17 mouse cellular contexts compared by ENCODE assay signal in the genomic region with DNA sequence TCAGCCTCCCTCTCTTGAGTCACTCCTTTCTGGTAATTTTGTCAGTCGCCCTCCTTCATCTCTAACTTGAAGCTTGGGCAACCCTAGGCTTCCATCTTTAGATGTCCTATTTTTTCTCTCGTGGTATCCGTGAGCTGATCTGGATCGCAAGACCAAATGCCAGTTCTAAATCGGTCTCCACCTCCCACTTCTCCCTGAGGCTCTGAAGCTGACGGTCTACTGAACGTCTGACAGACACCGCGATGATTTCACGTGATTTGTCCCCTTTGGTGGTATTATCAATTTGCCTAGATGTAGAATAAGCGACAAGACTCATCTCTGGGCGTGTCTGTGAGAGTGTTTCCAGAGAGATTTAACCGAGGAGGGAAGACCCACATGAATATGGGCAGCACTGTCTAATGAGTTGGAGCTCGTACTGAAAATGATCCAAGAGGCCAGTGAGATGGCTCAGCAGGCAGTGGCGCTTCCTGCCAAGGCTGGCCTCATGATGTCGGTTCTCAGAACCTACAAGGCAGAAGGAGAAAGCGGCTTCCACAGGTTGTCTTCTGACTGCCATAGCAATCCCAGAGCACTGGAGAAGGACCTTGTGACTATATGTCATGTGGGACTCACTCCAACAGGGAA. TPM values are rescaled to one million over a fixed set of nuclear protein-coding genes. Genes with fewer than 3 reads are reported as not detected.
DNase-seq lines count a peak whose midpoint lies in the region; ATAC-seq and TF ChIP-seq lines count a peak whose summit lies in the region.
"Had no signal": no experiment of that assay in that cellular context is flagged by ENCODE, and none has a peak within 500 bp of the region (broad histone marks: within the 10 kb centered on the region; RNA-seq: fewer than 3 reads in every experiment).

No protein-coding gene starts in this region.

- no peak for TF ChIP-seq CTCF in cerebellum, adult 2 months (IDR thresholded peaks at IDR 0.05; ENCODE audit: borderline replicate concordance, insufficient read depth, low read depth, low read length)

- H3K4me3 ChIP-seq in cerebellum, adult 2 months (replicated peaks; ENCODE audit: insufficient read depth, low read depth, low read length), result no peak overlapping the region
- H3K4me3 ChIP-seq in midbrain, embryonic 11.5 days (ENCODE audit: low read depth, low read length), result no peak overlapping the region
- H3K4me3 ChIP-seq: embryonic facial prominence, embryonic 13.5 days; heart, embryonic 15.5 days; hindbrain, embryonic 15.5 days; limb, embryonic 10.5 days; myocyte had no signal

- H3K27me3 ChIP-seq in cerebellum, adult 2 months (ENCODE audit: control insufficient read depth, insufficient read depth, low read length), result no peaks in the 10 kb centered on the region
- no peaks in the 10 kb centered on the region for H3K27me3 ChIP-seq in midbrain, embryonic 11.5 days (ENCODE audit: control insufficient read depth, insufficient read depth, low read length)
- H3K27me3 ChIP-seq: embryonic facial prominence, embryonic 13.5 days; heart, embryonic 15.5 days; hindbrain, embryonic 15.5 days had no signal

- no peak overlapping the region for H3K9ac ChIP-seq in midbrain, embryonic 11.5 days (ENCODE audit: low read length)
- H3K9ac ChIP-seq: embryonic facial prominence, embryonic 13.5 days; heart, embryonic 15.5 days; hindbrain, embryonic 15.5 days; liver, embryonic 14.5 days had no signal

- no peak overlapping the region for H3K27ac ChIP-seq in cerebellum, adult 2 months (ENCODE audit: insufficient read depth, low read length)
- H3K27ac ChIP-seq in midbrain, embryonic 11.5 days (ENCODE audit: low read depth, low read length), result no peak overlapping the region
- H3K27ac ChIP-seq: embryonic facial prominence, embryonic 13.5 days; heart, embryonic 15.5 days; hindbrain, embryonic 15.5 days; limb, embryonic 10.5 days; liver, embryonic 14.5 days had no signal

- intact Hi-C loops in left cerebral cortex, postnatal 4 days (cut with DNase I), result no loop called here

- no peak for ATAC-seq in midbrain, embryonic 11.5 days (ENCODE audit: low FRiP score)

- H3K4me2 ChIP-seq in midbrain, embryonic 11.5 days, result no peak overlapping the region
- H3K4me2 ChIP-seq: embryonic facial prominence, embryonic 13.5 days; heart, embryonic 15.5 days; hindbrain, embryonic 15.5 days had no signal

- no peaks in the 10 kb centered on the region for H3K36me3 ChIP-seq in midbrain, embryonic 11.5 days (ENCODE audit: control insufficient read depth, insufficient read depth, low read length)
- H3K36me3 ChIP-seq: embryonic facial prominence, embryonic 13.5 days; heart, embryonic 15.5 days; hindbrain, embryonic 15.5 days; limb, embryonic 10.5 days had no signal

- DNase-seq in brain, adult 2 months (ENCODE audit: low read depth, low spot score), result peak; percentile 88
- DNase-seq in cerebellum, adult 2 months, result peak; percentile 65 to 76
- peak; percentile 15 to 19 for DNase-seq in frontal cortex, postnatal 14 days (ENCODE audit: low spot score in 2 of 2)
- peak; percentile 50 for DNase-seq in left cerebral cortex, postnatal 4 days
- no peak for DNase-seq in kidney, adult 11 months
- DNase-seq in thymus, postnatal 4 days, result no peak
- no peak for DNase-seq in adrenal gland, adult (ENCODE audit: inconsistent age in 2 of 2, low spot score in 1 of 2)
- no peak for DNase-seq in midbrain, embryonic 11.5 days (ENCODE audit: low spot score, missing footprints)
- DNase-seq: adrenal gland, postnatal 25 days; kidney, adult 18-20 months; lung, postnatal 10 days had no signal

- 12% methylated on average over 17 of the region's 17 CpGs for WGBS in cerebellum, adult 2 months
- WGBS in midbrain, embryonic 11.5 days, result 88% methylated on average over 17 of the region's 17 CpGs

- H3K9me3 ChIP-seq in midbrain, embryonic 11.5 days (ENCODE audit: control insufficient read depth, low read length), result no peaks in the 10 kb centered on the region
- H3K9me3 ChIP-seq: embryonic facial prominence, embryonic 13.5 days; heart, embryonic 15.5 days; hindbrain, embryonic 15.5 days; limb, embryonic 10.5 days had no signal

- H3K4me1 ChIP-seq in cerebellum, adult 2 months (ENCODE audit: control insufficient read depth, insufficient read depth, low read length), result peaks cover 8% of the 10 kb centered on the region; the same call in 1 of the 2 replicates
- no peaks in the 10 kb centered on the region for H3K4me1 ChIP-seq in midbrain, embryonic 11.5 days (ENCODE audit: control insufficient read depth, insufficient read depth, low read length)
- H3K4me1 ChIP-seq: heart, embryonic 15.5 days; hindbrain, embryonic 15.5 days had no signal

- no peak for TF ChIP-seq POLR2A in cerebellum, adult 2 months (IDR thresholded peaks at IDR 0.05; ENCODE audit: borderline replicate concordance, insufficient read depth, low read length)

RNA-seq across cellular contexts. Expression of a gene that starts 28.7 kb away (rescaled TPM):
- polyA plus RNA-seq in cerebellum, adult 2 months (2012; rRNA removed), result 19.6 and 22.6 TPM in 2 replicates
- total RNA-seq in left cerebral cortex, postnatal 4 days (2021), result 10 to 100 TPM; 27.5 to 35.5 TPM
- 63.0 and 69.1 TPM in 2 replicates for polyA plus RNA-seq in midbrain, embryonic 11.5 days (2014; fragmentation: Nextera tagmentation; extraction: Ambion mirVana)

Comparison
In these comparisons a context has a peak if more than half of its experiments do, and no peak if none do; other contexts are left out.
1. DNase-seq: peak in brain, adult 2 months (single experiment), cerebellum, adult 2 months (2 of 2), frontal cortex, postnatal 14 days (2 of 2) and left cerebral cortex, postnatal 4 days (single experiment); none in kidney, adult 11 months (single experiment), thymus, postnatal 4 days (single experiment), adrenal gland, adult (0 of 2) and midbrain, embryonic 11.5 days (single experiment).